22 mouse cellular contexts compared by ENCODE assay signal in the genomic region with DNA sequence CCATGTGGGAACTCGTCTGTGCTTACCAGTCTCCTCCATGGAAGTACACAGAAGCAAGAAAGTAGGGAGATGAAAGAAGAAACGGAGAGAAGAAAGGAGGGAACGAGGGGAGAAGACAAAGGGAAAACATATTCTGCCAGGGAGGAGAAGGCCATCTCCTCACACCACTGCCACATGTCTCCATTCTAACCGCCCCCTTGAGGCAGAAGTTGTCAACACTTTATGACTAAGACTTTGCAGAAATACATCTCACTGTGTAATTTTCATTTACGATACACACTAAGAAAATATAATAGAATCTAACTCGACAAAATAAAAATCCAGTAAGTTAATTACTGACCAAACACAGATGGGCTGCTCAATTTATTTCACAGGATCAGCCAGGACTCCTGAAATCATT.
"Had no signal": no experiment of that assay in that cellular context is flagged by ENCODE, and none has a peak within 500 bp of the region (broad histone marks: within the 10 kb centered on the region; RNA-seq: fewer than 3 reads in every experiment).

No protein-coding gene starts in this region.

- H3K9ac ChIP-seq: limb, embryonic 13.5 days; liver, embryonic 13.5 days; lung, embryonic 14.5 days; midbrain, embryonic 13.5 days; neural tube, embryonic 13.5 days; stomach, embryonic 15.5 days had no signal

- ATAC-seq: lung, postnatal 0 days; midbrain, embryonic 13.5 days; midbrain, embryonic 16.5 days had no signal

- H3K4me3 ChIP-seq: limb, embryonic 10.5 days; limb, embryonic 13.5 days; liver, embryonic 13.5 days; megakaryocyte, embryonic 14.5 days; midbrain, embryonic 10.5 days; midbrain, embryonic 13.5 days; myocyte; neural tube, embryonic 13.5 days; stomach, embryonic 15.5 days had no signal

- H3K4me1 ChIP-seq: limb, embryonic 13.5 days; liver, embryonic 13.5 days; midbrain, embryonic 10.5 days; midbrain, embryonic 13.5 days; stomach, embryonic 15.5 days had no signal

- H3K36me3 ChIP-seq: liver, embryonic 13.5 days; stomach, embryonic 15.5 days had no signal

- DNase-seq: kidney, adult 18-20 months; kidney, adult 9 months; kidney, postnatal 14 days; kidney, postnatal 4 days; layer of hippocampus, postnatal 36 days; liver, embryonic 13.5 days; lung, embryonic 14.5 days; retina, postnatal 1 day; right cerebral cortex, postnatal 25 days; spleen, adult 18-20 months; thymus, adult 18-20 months; thymus, postnatal 36 days had no signal

- H3K4me2 ChIP-seq: limb, embryonic 13.5 days; liver, embryonic 13.5 days; lung, embryonic 14.5 days; midbrain, embryonic 13.5 days; neural tube, embryonic 13.5 days; stomach, embryonic 15.5 days had no signal

- H3K9me3 ChIP-seq: limb, embryonic 10.5 days; limb, embryonic 13.5 days; liver, embryonic 13.5 days; midbrain, embryonic 13.5 days; neural tube, embryonic 13.5 days; stomach, embryonic 15.5 days had no signal

- H3K27me3 ChIP-seq: limb, embryonic 13.5 days; liver, embryonic 13.5 days; megakaryocyte, embryonic 14.5 days; midbrain, embryonic 13.5 days; neural tube, embryonic 13.5 days; stomach, embryonic 15.5 days had no signal

- H3K27ac ChIP-seq: limb, embryonic 10.5 days; limb, embryonic 13.5 days; liver, embryonic 13.5 days; midbrain, embryonic 10.5 days; midbrain, embryonic 13.5 days; neural tube, embryonic 13.5 days; stomach, embryonic 15.5 days had no signal
